Mouse (Mus musculus): Measurements from ENCODE around the gene Sema4g. TPM values are rescaled to one million over a fixed set of nuclear protein-coding genes. Genes with fewer than 3 reads are reported as not detected.
"Not testable (repeated sequence)": the region's sequence is repeated elsewhere in the genome, so short reads cannot be mapped to it uniquely, and the experiment has no call there.

The Sema4g gene
- polyA plus RNA-seq, 1 experiment from 2014 or later: 0.79 TPM

GRCm38 (mm10) chr19:45027848-45028247 is 38.9 kb downstream of the Sema4g start:
- peaks cover 44% of the 10 kb centered on the region for H3K36me3 ChIP-seq (ENCODE audit: control insufficient read depth, insufficient read depth)
- H3K4me1 ChIP-seq (ENCODE audit: control insufficient read depth, insufficient read depth, low read length): peaks cover 30% of the 10 kb centered on the region
- H3K4me2 ChIP-seq (ENCODE audit: low read depth, low read length): no peak overlapping the region
- H3K27ac ChIP-seq (ENCODE audit: low read length): no peak overlapping the region
- no peak for ATAC-seq (replicated peaks; ENCODE audit: extremely low read depth, insufficient read depth, low FRiP score)
- H3K4me3 ChIP-seq (ENCODE audit: low read length): no peak overlapping the region
- 78% methylated on average over 6 of the region's 6 CpGs for WGBS
- H3K9ac ChIP-seq (ENCODE audit: low read length): no peak overlapping the region
- H3K27me3 ChIP-seq (ENCODE audit: control insufficient read depth, insufficient read depth, low read length): no peaks in the 10 kb centered on the region
- no peaks in the 10 kb centered on the region for H3K9me3 ChIP-seq (replicated peaks; ENCODE audit: control insufficient read depth, low read length)

DNA sequence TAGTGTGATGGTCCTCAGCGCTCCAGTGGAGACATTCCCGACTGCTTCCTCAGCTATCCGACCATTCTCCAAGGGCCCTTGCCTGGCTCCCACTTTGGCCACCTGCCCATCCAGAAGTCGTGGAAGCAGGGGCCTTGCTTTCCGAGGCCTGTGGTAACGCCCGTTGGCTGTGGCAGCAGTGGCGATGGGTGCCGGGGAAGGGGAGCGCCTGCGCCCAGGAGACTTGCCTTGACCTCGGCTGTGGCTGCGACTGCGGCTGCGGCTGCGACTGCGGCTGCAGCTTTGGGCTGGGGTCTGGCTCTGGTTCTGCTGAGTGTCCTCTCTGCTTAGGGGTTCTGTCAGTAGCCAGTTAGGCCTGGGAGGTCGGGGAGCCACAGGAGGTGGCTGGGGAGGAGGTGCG is 39.8 kb downstream of the Sema4g start:
- no peak overlapping the region for H3K4me2 ChIP-seq (ENCODE audit: low read depth, low read length)
- ATAC-seq (replicated peaks; ENCODE audit: extremely low read depth, insufficient read depth, low FRiP score): no peak
- H3K4me1 ChIP-seq (ENCODE audit: control insufficient read depth, insufficient read depth, low read length): peaks cover 30% of the 10 kb centered on the region
- no peak overlapping the region for H3K4me3 ChIP-seq (ENCODE audit: low read length)
- H3K27me3 ChIP-seq (ENCODE audit: control insufficient read depth, insufficient read depth, low read length): no peaks in the 10 kb centered on the region
- no peaks in the 10 kb centered on the region for H3K9me3 ChIP-seq (replicated peaks; ENCODE audit: control insufficient read depth, low read length)
- H3K27ac ChIP-seq (ENCODE audit: low read length): no peak overlapping the region
- H3K9ac ChIP-seq (ENCODE audit: low read length): no peak overlapping the region
- 42% methylated on average over 19 of the region's 19 CpGs for WGBS
- peaks cover 39% of the 10 kb centered on the region for H3K36me3 ChIP-seq (ENCODE audit: control insufficient read depth, insufficient read depth)

- Histone ChIP-seq H3K9me3 (replicated peaks; ENCODE audit: control insufficient read depth, low read length) (no peaks in the 10 kb centered on the region), H3K4me3 (ENCODE audit: low read length) (no peak overlapping the region), H3K4me1 (ENCODE audit: control insufficient read depth, insufficient read depth, low read length) (peaks cover 30% of the 10 kb centered on the region), H3K27me3 (ENCODE audit: control insufficient read depth, insufficient read depth, low read length) (no peaks in the 10 kb centered on the region), H3K4me2 (ENCODE audit: low read depth, low read length) (no peak overlapping the region), H3K27ac (ENCODE audit: low read length) (no peak overlapping the region), H3K9ac (ENCODE audit: low read length) (no peak overlapping the region), H3K36me3 (ENCODE audit: control insufficient read depth, insufficient read depth) (peaks cover 34% of the 10 kb centered on the region)
- ATAC-seq (replicated peaks; ENCODE audit: extremely low read depth, insufficient read depth, low FRiP score): no peak
- 63% methylated on average over 9 of the region's 9 CpGs for WGBS
Observed at GRCm38 (mm10) chr19:45029571-45029970, 40.7 kb downstream of the Sema4g start.

DNA sequence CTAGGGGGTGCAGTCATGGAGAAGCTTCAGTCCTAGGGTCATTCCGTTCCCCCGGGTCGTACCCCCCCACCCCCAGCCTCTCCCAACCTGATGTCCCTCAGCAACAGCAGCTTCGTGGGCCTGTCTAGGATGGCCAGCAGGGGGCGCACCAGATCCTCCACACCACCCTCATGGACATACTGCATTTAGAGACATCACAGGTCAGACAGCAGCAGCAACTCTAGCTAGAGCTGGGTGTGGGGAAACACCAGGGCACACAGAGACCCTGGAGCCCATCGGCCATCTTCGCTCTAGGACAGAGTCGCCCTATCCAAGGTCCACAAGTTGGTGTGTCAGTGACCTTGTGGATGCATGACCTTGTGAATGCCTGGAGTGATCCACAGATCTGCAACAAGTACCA is 41.2 kb downstream of the Sema4g start:
- 27% methylated on average over 8 of the region's 8 CpGs for WGBS
- Histone ChIP-seq H3K27me3 (ENCODE audit: control insufficient read depth, insufficient read depth, low read length) (no peaks in the 10 kb centered on the region), H3K4me2 (ENCODE audit: low read depth, low read length) (no peak overlapping the region), H3K27ac (ENCODE audit: low read length) (no peak overlapping the region), H3K9me3 (replicated peaks; ENCODE audit: control insufficient read depth, low read length) (no peaks in the 10 kb centered on the region), H3K9ac (ENCODE audit: low read length) (no peak overlapping the region), H3K4me3 (ENCODE audit: low read length) (no peak overlapping the region), H3K4me1 (ENCODE audit: control insufficient read depth, insufficient read depth, low read length) (peaks cover 30% of the 10 kb centered on the region), H3K36me3 (ENCODE audit: control insufficient read depth, insufficient read depth) (peaks cover 28% of the 10 kb centered on the region)
- peak; percentile 18; the same call in 1 of the 2 replicates for ATAC-seq (replicated peaks; ENCODE audit: extremely low read depth, insufficient read depth, low FRiP score)

DNA sequence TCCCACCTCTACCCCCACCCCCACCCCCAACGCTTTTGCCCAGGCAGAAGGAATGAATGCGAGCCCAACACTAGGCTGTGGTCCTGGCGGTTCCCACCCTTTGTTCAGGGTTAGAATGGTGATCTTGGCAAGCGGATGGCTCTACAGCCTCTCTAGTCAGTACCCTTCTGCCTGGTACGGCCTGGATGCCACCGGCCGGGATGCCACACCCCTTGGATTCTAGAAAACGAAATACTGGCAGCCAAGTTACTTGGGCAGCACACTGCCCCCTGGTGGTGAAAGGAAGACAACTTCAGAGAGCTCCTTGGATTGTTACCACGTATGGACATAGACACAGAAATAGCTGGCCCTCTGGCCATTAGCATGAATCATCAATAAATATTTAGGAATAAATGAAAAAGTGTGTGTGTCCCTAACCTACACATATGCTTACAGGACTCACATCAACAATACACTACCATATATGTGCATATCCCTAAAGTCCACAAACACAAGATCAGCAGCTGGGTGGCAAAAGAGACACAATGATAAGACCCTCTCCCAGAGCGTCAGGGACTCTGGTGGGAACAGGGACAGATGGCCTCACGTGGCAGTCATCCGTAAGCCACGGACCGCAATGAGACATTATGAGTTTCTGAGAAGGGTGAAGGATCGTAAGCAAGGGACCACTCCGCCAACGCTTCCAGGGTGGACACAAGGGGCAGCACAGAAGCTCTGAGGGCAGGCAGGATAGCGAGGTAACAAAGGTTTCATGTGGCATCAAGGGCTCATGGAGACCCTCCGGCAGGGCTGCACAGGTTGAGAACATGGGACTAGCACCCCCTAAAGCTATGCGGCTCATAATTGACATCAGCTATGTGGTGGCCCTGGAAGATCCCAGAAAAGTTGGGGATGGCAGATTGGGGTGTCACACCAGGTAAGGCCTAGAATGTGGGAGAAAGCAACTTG is 42.1 kb downstream of the Sema4g start:
- Histone ChIP-seq H3K27me3 (ENCODE audit: control insufficient read depth, insufficient read depth, low read length) (no peaks in the 10 kb centered on the region), H3K4me1 (ENCODE audit: control insufficient read depth, insufficient read depth, low read length) (peaks cover 30% of the 10 kb centered on the region), H3K36me3 (ENCODE audit: control insufficient read depth, insufficient read depth) (peaks cover 20% of the 10 kb centered on the region), H3K27ac (ENCODE audit: low read length) (no peak overlapping the region), H3K9ac (ENCODE audit: low read length) (peak overlapping the region; percentile 60), H3K4me2 (ENCODE audit: low read depth, low read length) (peak overlapping the region; percentile 67), H3K9me3 (replicated peaks; ENCODE audit: control insufficient read depth, low read length) (no peaks in the 10 kb centered on the region), H3K4me3 (ENCODE audit: low read length) (peak overlapping the region; percentile 39)
- ATAC-seq (replicated peaks; ENCODE audit: extremely low read depth, insufficient read depth, low FRiP score): peak; percentile 43
- WGBS: 37% methylated on average over 20 of the region's 20 CpGs

DNA sequence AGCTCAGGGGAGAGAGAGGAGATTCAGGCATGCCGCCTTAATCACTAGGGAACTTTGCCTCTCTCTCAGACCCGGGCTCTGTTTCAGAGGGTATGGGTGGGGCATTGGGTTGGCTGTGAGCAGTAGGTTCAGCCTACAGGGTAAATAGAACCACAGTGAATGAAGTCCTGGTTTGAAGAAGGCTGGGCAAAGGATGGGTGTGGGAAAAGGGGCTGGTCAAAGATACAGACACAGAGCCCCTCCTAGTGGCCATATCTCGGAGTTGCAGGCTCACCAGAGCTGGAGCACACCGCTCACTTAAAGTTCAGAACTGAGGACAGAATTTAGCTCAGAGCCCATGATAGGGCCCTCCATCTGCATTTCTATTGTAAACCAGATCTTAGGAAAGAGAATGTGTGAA is 42.9 kb downstream of the Sema4g start:
- 18% methylated on average over 4 of the region's 4 CpGs for WGBS
- Histone ChIP-seq H3K9ac (ENCODE audit: low read length) (no peak overlapping the region), H3K4me3 (ENCODE audit: low read length) (no peak overlapping the region), H3K36me3 (ENCODE audit: control insufficient read depth, insufficient read depth) (peaks cover 12% of the 10 kb centered on the region), H3K27ac (ENCODE audit: low read length) (no peak overlapping the region), H3K9me3 (replicated peaks; ENCODE audit: control insufficient read depth, low read length) (no peaks in the 10 kb centered on the region), H3K4me1 (ENCODE audit: control insufficient read depth, insufficient read depth, low read length) (peaks cover 30% of the 10 kb centered on the region), H3K27me3 (ENCODE audit: control insufficient read depth, insufficient read depth, low read length) (no peaks in the 10 kb centered on the region), H3K4me2 (ENCODE audit: low read depth, low read length) (no peak overlapping the region)
- ATAC-seq (replicated peaks; ENCODE audit: extremely low read depth, insufficient read depth, low FRiP score): peak; percentile 47; the same call in 1 of the 2 replicates

- WGBS: 40% methylated on average over 17 of the region's 17 CpGs
- H3K4me3 ChIP-seq (ENCODE audit: low read length): no peak overlapping the region
- no peak overlapping the region for H3K27ac ChIP-seq (ENCODE audit: low read length)
- no peaks in the 10 kb centered on the region for H3K9me3 ChIP-seq (replicated peaks; ENCODE audit: control insufficient read depth, low read length)
- no peaks in the 10 kb centered on the region for H3K27me3 ChIP-seq (ENCODE audit: control insufficient read depth, insufficient read depth, low read length)
- H3K4me1 ChIP-seq (ENCODE audit: control insufficient read depth, insufficient read depth, low read length): peaks cover 26% of the 10 kb centered on the region
- no peak for ATAC-seq (replicated peaks; ENCODE audit: extremely low read depth, insufficient read depth, low FRiP score)
- 0 out of 2 replicates have a peak overlapping the region, but pooled peaks have one; percentile 13 for H3K9ac ChIP-seq (ENCODE audit: low read length)
- no peak overlapping the region for H3K4me2 ChIP-seq (ENCODE audit: low read depth, low read length)
- peaks cover 6% of the 10 kb centered on the region for H3K36me3 ChIP-seq (ENCODE audit: control insufficient read depth, insufficient read depth)
Observed at GRCm38 (mm10) chr19:45032570-45033332, 43.9 kb downstream of the Sema4g start.

DNA sequence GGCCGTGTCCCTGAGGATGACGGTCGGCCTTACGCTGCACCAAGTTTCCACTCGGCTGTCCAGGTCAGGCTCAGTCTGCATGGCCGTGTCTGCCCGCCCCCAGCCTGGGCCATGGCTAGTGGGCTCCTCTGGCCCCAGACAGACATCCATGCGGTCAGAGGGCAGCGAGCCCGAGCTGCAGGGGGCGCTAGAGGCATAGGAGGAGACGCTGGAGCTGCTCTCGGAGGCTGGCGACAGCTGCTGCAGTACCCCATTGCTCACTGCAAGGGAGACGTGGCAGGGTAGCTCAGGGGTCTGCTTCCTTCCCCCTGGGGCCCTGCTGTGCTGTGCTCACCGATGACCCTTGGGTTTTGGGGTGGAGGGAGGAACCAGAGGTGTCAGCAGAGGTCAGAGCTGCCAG is 48.0 kb downstream of the Sema4g start:
- 32% methylated on average over 16 of the region's 16 CpGs for WGBS
- Histone ChIP-seq H3K9ac (ENCODE audit: low read length) (no peak overlapping the region), H3K27ac (ENCODE audit: low read length) (no peak overlapping the region), H3K4me1 (ENCODE audit: control insufficient read depth, insufficient read depth, low read length) (peaks cover 8% of the 10 kb centered on the region), H3K4me3 (ENCODE audit: low read length) (no peak overlapping the region), H3K36me3 (ENCODE audit: control insufficient read depth, insufficient read depth) (no peaks in the 10 kb centered on the region), H3K4me2 (ENCODE audit: low read depth, low read length) (no peak overlapping the region), H3K27me3 (ENCODE audit: control insufficient read depth, insufficient read depth, low read length) (peaks cover 20% of the 10 kb centered on the region), H3K9me3 (replicated peaks; ENCODE audit: control insufficient read depth, low read length) (no peaks in the 10 kb centered on the region)
- ATAC-seq (replicated peaks; ENCODE audit: extremely low read depth, insufficient read depth, low FRiP score): no peak

DNA sequence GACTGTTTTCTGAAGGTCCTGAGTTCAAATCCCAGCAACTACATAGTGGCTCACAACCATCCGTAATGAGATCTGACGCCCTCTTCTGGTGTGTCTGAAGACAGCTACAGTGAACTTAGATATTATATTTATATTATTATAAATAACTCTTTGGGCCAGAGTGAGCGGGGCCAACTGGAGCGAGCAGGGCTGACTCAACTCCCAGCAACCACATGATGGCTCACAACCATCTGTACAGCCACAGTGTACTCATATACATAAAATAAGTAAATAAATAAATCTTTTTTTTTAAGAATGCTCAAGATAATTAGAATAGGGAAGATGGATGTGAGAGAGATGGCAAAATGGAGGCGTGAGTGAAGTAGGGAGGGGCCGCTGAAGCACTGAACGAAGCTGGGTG is 49.3 kb downstream of the Sema4g start:
- not testable (repeated sequence) for H3K4me3 ChIP-seq (ENCODE audit: low read length); ATAC-seq (replicated peaks; ENCODE audit: extremely low read depth, insufficient read depth, low FRiP score); H3K9me3 ChIP-seq (replicated peaks; ENCODE audit: control insufficient read depth, low read length); H3K9ac ChIP-seq (ENCODE audit: low read length); H3K36me3 ChIP-seq (ENCODE audit: control insufficient read depth, insufficient read depth); H3K27ac ChIP-seq (ENCODE audit: low read length); H3K4me1 ChIP-seq (ENCODE audit: control insufficient read depth, insufficient read depth, low read length); H3K4me2 ChIP-seq (ENCODE audit: low read depth, low read length)
- WGBS: 86% methylated on average over 7 of the region's 7 CpGs
- peaks cover 24% of the 10 kb centered on the region for H3K27me3 ChIP-seq (ENCODE audit: control insufficient read depth, insufficient read depth, low read length)

Data from heart, embryonic 16.5 days (tissue).